Mouse (Mus musculus): ENCODE data around the gene Zdhhc11.
"Not testable (repeated sequence)": the region's sequence is repeated elsewhere in the genome, so short reads cannot be mapped to it uniquely, and the experiment has no call there.

GRCm38 (mm10) chr13:74006881-74007280 is 43.2 kb downstream of the Zdhhc11 start:
- TF ChIP-seq CTCF (IDR thresholded peaks at IDR 0.05; ENCODE audit: low read depth, low read length); POLR2A (IDR thresholded peaks at IDR 0.05; ENCODE audit: borderline replicate concordance, low read depth, low read length): not testable (repeated sequence)

Measured in bone marrow macrophage, adult 2 months (primary cell).